Mouse (Mus musculus) erythroid progenitor cell, adult 5-6 weeks (primary cell): ENCODE data around the gene Ppp2r3a. TPM values are rescaled to one million over a fixed set of nuclear protein-coding genes. Genes with fewer than 3 reads are reported as not detected.

Source experiments
- ATAC-seq: replicated peaks from 2 replicates; pipeline ENCODE4 v1.8.0; 2016; ENCODE audit warnings: moderate number of reproducible peaks, mild to moderate bottlenecking, moderate TSS enrichment, inconsistent platforms; ENCODE audit not compliant: poor library complexity, low FRiP score, severe bottlenecking
- total RNA-seq, 2 experiments: library from RNA; stranded (forward) in 1 of 2; stranded (reverse) in 1 of 2; fragments of 150-400 nt in 1 of 2; fragments of 186-747, 209-891 nt in 1 of 2; gene quantifications; 2 replicates each; pipeline versions ENCODE4 v1.2.3 to v1.2.4; 2015 to 2017; ENCODE audit warnings: low replicate concordance in 2 of 2

Ppp2r3a gene
- total RNA-seq, 2 experiments from 2014 or later = 2.9 TPM; not detected in 1

- no peak for ATAC-seq
Observed at GRCm38 (mm10) chr9:101080046-101080685, 171.4 kb downstream of the Ppp2r3a start.

GRCm38 (mm10) chr9:101078579-101078978 is 173.0 kb downstream of the Ppp2r3a start:
- ATAC-seq = no peak

- no peak for ATAC-seq
Observed at GRCm38 (mm10) chr9:101077486-101077885, 174.1 kb downstream of the Ppp2r3a start.

GRCm38 (mm10) chr9:101076095-101076875 is 175.3 kb downstream of the Ppp2r3a start:
- no peak for ATAC-seq

GRCm38 (mm10) chr9:101075694-101076093 is 175.9 kb downstream of the Ppp2r3a start:
- no peak for ATAC-seq

GRCm38 (mm10) chr9:101075091-101075581 is 176.5 kb downstream of the Ppp2r3a start:
- ATAC-seq = no peak

GRCm38 (mm10) chr9:101074332-101075021 is 177.1 kb downstream of the Ppp2r3a start:
- ATAC-seq = peak; percentile 37

GRCm38 (mm10) chr9:101073987-101074331 is 177.6 kb downstream of the Ppp2r3a start, which contains the start of gene Msl2:
TSS of gene Msl2 (plus strand) at chr9:101074101.
- ATAC-seq = peak; percentile 48

GRCm38 (mm10) chr9:101073041-101073986 is 178.3 kb downstream of the Ppp2r3a start:
- peak; percentile 80 for ATAC-seq

GRCm38 (mm10) chr9:101072506-101072905 is 179.1 kb downstream of the Ppp2r3a start:
- no peak for ATAC-seq

- ATAC-seq = no peak
Observed at GRCm38 (mm10) chr9:101069781-101070180, 181.8 kb downstream of the Ppp2r3a start.

GRCm38 (mm10) chr9:101065076-101065602 is 186.5 kb downstream of the Ppp2r3a start:
- no peak for ATAC-seq

GRCm38 (mm10) chr9:101062253-101062780 is 189.3 kb downstream of the Ppp2r3a start:
- ATAC-seq = no peak

- no peak for ATAC-seq
Observed at GRCm38 (mm10) chr9:101061035-101061434, 190.6 kb downstream of the Ppp2r3a start.

- ATAC-seq = no peak
Observed at GRCm38 (mm10) chr9:101057156-101057555, 194.4 kb downstream of the Ppp2r3a start.
